Mouse (Mus musculus): ENCODE data around the gene Gm14322. TPM values are rescaled to one million over a fixed set of nuclear protein-coding genes. Genes with fewer than 3 reads are reported as not detected.
A peak's percentile ranks its signal among the peaks of the same experiment; 100 is the strongest.
"Not testable (repeated sequence)": the region's sequence is repeated elsewhere in the genome, so short reads cannot be mapped to it uniquely, and the experiment has no call there.

The Gm14322 gene
- 10 to 100 TPM; 12.1 to 19.7 (median 18.5) TPM for total RNA-seq (2022)

GRCm38 (mm10) chr2:177758941-177759558, at the start of gene Gm14322:
TSS of gene Gm14322 (plus strand) at chr2:177759288.
- peak; percentile 73 for DNase-seq (ENCODE audit: low spot score)

- not testable (repeated sequence) for DNase-seq (ENCODE audit: low spot score)
Measured at GRCm38 (mm10) chr2:177741487-177741886, 17.6 kb upstream of the Gm14322 start.

GRCm38 (mm10) chr2:177787351-177787750, 28.3 kb downstream of the Gm14322 start:
- DNase-seq (ENCODE audit: low spot score) = not testable (repeated sequence)

GRCm38 (mm10) chr2:177806170-177806569, 47.1 kb downstream of the Gm14322 start:
- not testable (repeated sequence) for DNase-seq (ENCODE audit: low spot score)

Other genes starting within 250 kb of the Gm14322 start
- gene Gm14406, start 181.1 kb upstream of the Gm14322 start, total RNA-seq (2022) = under 1 TPM in 1 of 4 experiments, not detected in 3; 0.69 TPM
- 100 to 1,000 TPM in 1 of 4 experiments, 10 to 100 TPM in 3; 84.1 to 103 (median 90.7) TPM for gene Gm14325, start 81.0 kb downstream of the Gm14322 start, total RNA-seq (2022)
- gene Gm14327, start 137.8 kb downstream of the Gm14322 start, total RNA-seq (2022) = 10 to 100 TPM; 40.3 to 72.5 (median 64.0) TPM
- 1 to 10 TPM in 1 of 4 experiments, under 1 TPM in 2, not detected in 1; 0.69 to 1.0 (median 0.87) TPM for gene Zfp972, start 166.3 kb downstream of the Gm14322 start, total RNA-seq (2022)
- gene Gm14326, start 198.0 kb downstream of the Gm14322 start, total RNA-seq (2022) = 10 to 100 TPM; 32.9 to 48.3 (median 41.5) TPM